Mouse (Mus musculus): ENCODE measurements at regions not wholly inside any gene's neighbourhood (a gene's known extent, or its start where the extent isn't known, plus 50 kb on each side); places are given as distances from the start of the nearest gene placed in this dataset.

GRCm38 (mm10) chr8:98955803-98956202 is 460.5 kb downstream of the Cdh8 start:
- no peaks in the 10 kb centered on the region for H3K4me1 ChIP-seq (ENCODE audit: control insufficient read depth, insufficient read depth, low read length)
- no peaks in the 10 kb centered on the region for H3K36me3 ChIP-seq (ENCODE audit: control insufficient read depth, insufficient read depth, low read length)
- TF ChIP-seq CTCF (IDR thresholded peaks at IDR 0.05; ENCODE audit: low read depth, low read length) (no peak), POLR2A (IDR thresholded peaks at IDR 0.05; ENCODE audit: extremely low read depth, insufficient read depth, low read length) (no peak)
- H3K27ac ChIP-seq (replicated peaks; ENCODE audit: insufficient read depth, low read depth, low read length) = no peak overlapping the region
- 78% methylated on average over 4 of the region's 4 CpGs for WGBS
- H3K9ac ChIP-seq (ENCODE audit: low read depth, low read length) = no peak overlapping the region
- no peak overlapping the region for H3K4me3 ChIP-seq (ENCODE audit: insufficient read depth, low read depth, low read length)
- no peak for DNase-seq (ENCODE audit: extremely low read depth, low read depth, low spot score)
- no peaks in the 10 kb centered on the region for H3K27me3 ChIP-seq (ENCODE audit: control insufficient read depth, insufficient read depth, low read length)
- H3K79me2 ChIP-seq (ENCODE audit: control insufficient read depth, insufficient read depth, low read length) = no peaks in the 10 kb centered on the region

GRCm38 (mm10) chr8:98913159-98913777 is 503.0 kb downstream of the Cdh8 start:
- TF ChIP-seq POLR2A (IDR thresholded peaks at IDR 0.05; ENCODE audit: extremely low read depth, insufficient read depth, low read length) = no peak
- no peak for TF ChIP-seq CTCF (IDR thresholded peaks at IDR 0.05; ENCODE audit: low read depth, low read length)
- H3K79me2 ChIP-seq (ENCODE audit: control insufficient read depth, insufficient read depth, low read length) = no peaks in the 10 kb centered on the region
- H3K27me3 ChIP-seq (ENCODE audit: control insufficient read depth, insufficient read depth, low read length) = no peaks in the 10 kb centered on the region
- H3K36me3 ChIP-seq (ENCODE audit: control insufficient read depth, insufficient read depth, low read length) = no peaks in the 10 kb centered on the region
- no peak overlapping the region for H3K9ac ChIP-seq (ENCODE audit: low read depth, low read length)
- no peaks in the 10 kb centered on the region for H3K4me1 ChIP-seq (ENCODE audit: control insufficient read depth, insufficient read depth, low read length)
- DNase-seq (ENCODE audit: extremely low read depth, low read depth, low spot score) = no peak
- 82% methylated on average over 3 of the region's 3 CpGs for WGBS
- H3K4me3 ChIP-seq (ENCODE audit: insufficient read depth, low read depth, low read length) = no peak overlapping the region
- no peak overlapping the region for H3K27ac ChIP-seq (replicated peaks; ENCODE audit: insufficient read depth, low read depth, low read length)

- Histone ChIP-seq H3K79me2 (ENCODE audit: control insufficient read depth, insufficient read depth, low read length) (no peaks in the 10 kb centered on the region), H3K27ac (replicated peaks; ENCODE audit: insufficient read depth, low read depth, low read length) (no peak overlapping the region), H3K4me1 (ENCODE audit: control insufficient read depth, insufficient read depth, low read length) (no peaks in the 10 kb centered on the region), H3K4me3 (ENCODE audit: insufficient read depth, low read depth, low read length) (no peak overlapping the region), H3K36me3 (ENCODE audit: control insufficient read depth, insufficient read depth, low read length) (no peaks in the 10 kb centered on the region), H3K9ac (ENCODE audit: low read depth, low read length) (no peak overlapping the region), H3K27me3 (ENCODE audit: control insufficient read depth, insufficient read depth, low read length) (no peaks in the 10 kb centered on the region)
- TF ChIP-seq CTCF (IDR thresholded peaks at IDR 0.05; ENCODE audit: low read depth, low read length) (no peak), POLR2A (IDR thresholded peaks at IDR 0.05; ENCODE audit: extremely low read depth, insufficient read depth, low read length) (no peak)
- 84% methylated on average over 4 of the region's 4 CpGs for whole genome bisulfite sequencing
- DNase-seq (ENCODE audit: extremely low read depth, low read depth, low spot score) = no peak
Observed at GRCm38 (mm10) chr8:98893331-98893730, 522.9 kb downstream of the Cdh8 start.

- TF ChIP-seq POLR2A (IDR thresholded peaks at IDR 0.05; ENCODE audit: extremely low read depth, insufficient read depth, low read length) (no peak), CTCF (IDR thresholded peaks at IDR 0.05; ENCODE audit: low read depth, low read length) (no peak)
- Histone ChIP-seq H3K4me1 (ENCODE audit: control insufficient read depth, insufficient read depth, low read length) (no peaks in the 10 kb centered on the region), H3K27ac (replicated peaks; ENCODE audit: insufficient read depth, low read depth, low read length) (no peak overlapping the region), H3K36me3 (ENCODE audit: control insufficient read depth, insufficient read depth, low read length) (no peaks in the 10 kb centered on the region), H3K9ac (ENCODE audit: low read depth, low read length) (no peak overlapping the region), H3K4me3 (ENCODE audit: insufficient read depth, low read depth, low read length) (no peak overlapping the region), H3K27me3 (ENCODE audit: control insufficient read depth, insufficient read depth, low read length) (no peaks in the 10 kb centered on the region), H3K79me2 (ENCODE audit: control insufficient read depth, insufficient read depth, low read length) (no peaks in the 10 kb centered on the region)
- WGBS = 50% methylated on average over 2 of the region's 2 CpGs
- no peak for DNase-seq (ENCODE audit: extremely low read depth, low read depth, low spot score)
Observed at GRCm38 (mm10) chr8:98861664-98862306, 554.5 kb downstream of the Cdh8 start.

GRCm38 (mm10) chr8:98861175-98861574 is 555.1 kb downstream of the Cdh8 start:
- DNase-seq (ENCODE audit: extremely low read depth, low read depth, low spot score) = no peak
- no peak for TF ChIP-seq CTCF (IDR thresholded peaks at IDR 0.05; ENCODE audit: low read depth, low read length)
- TF ChIP-seq POLR2A (IDR thresholded peaks at IDR 0.05; ENCODE audit: extremely low read depth, insufficient read depth, low read length) = no peak

GRCm38 (mm10) chr8:98860416-98860815 is 555.9 kb downstream of the Cdh8 start:
- no peak overlapping the region for H3K4me3 ChIP-seq (ENCODE audit: insufficient read depth, low read depth, low read length)

More at GRCm38 (mm10) chr8:98861175-98861574, 555.1 kb downstream of the Cdh8 start:
- no peaks in the 10 kb centered on the region for H3K4me1 ChIP-seq (ENCODE audit: control insufficient read depth, insufficient read depth, low read length)
- no peak overlapping the region for H3K4me3 ChIP-seq (ENCODE audit: insufficient read depth, low read depth, low read length)
- WGBS = 69% methylated on average over 4 of the region's 4 CpGs
- H3K79me2 ChIP-seq (ENCODE audit: control insufficient read depth, insufficient read depth, low read length) = no peaks in the 10 kb centered on the region
- no peaks in the 10 kb centered on the region for H3K36me3 ChIP-seq (ENCODE audit: control insufficient read depth, insufficient read depth, low read length)
- no peak overlapping the region for H3K27ac ChIP-seq (replicated peaks; ENCODE audit: insufficient read depth, low read depth, low read length)
- no peak overlapping the region for H3K9ac ChIP-seq (ENCODE audit: low read depth, low read length)
- no peaks in the 10 kb centered on the region for H3K27me3 ChIP-seq (ENCODE audit: control insufficient read depth, insufficient read depth, low read length)

More at GRCm38 (mm10) chr8:98860416-98860815, 555.9 kb downstream of the Cdh8 start:
- Histone ChIP-seq H3K9ac (ENCODE audit: low read depth, low read length) (no peak overlapping the region), H3K36me3 (ENCODE audit: control insufficient read depth, insufficient read depth, low read length) (no peaks in the 10 kb centered on the region), H3K4me1 (ENCODE audit: control insufficient read depth, insufficient read depth, low read length) (no peaks in the 10 kb centered on the region), H3K79me2 (ENCODE audit: control insufficient read depth, insufficient read depth, low read length) (no peaks in the 10 kb centered on the region), H3K27ac (replicated peaks; ENCODE audit: insufficient read depth, low read depth, low read length) (no peak overlapping the region), H3K27me3 (ENCODE audit: control insufficient read depth, insufficient read depth, low read length) (no peaks in the 10 kb centered on the region)
- 92% methylated on average over 5 of the region's 5 CpGs for WGBS
- DNase-seq (ENCODE audit: extremely low read depth, low read depth, low spot score) = no peak
- TF ChIP-seq CTCF (IDR thresholded peaks at IDR 0.05; ENCODE audit: low read depth, low read length) (no peak), POLR2A (IDR thresholded peaks at IDR 0.05; ENCODE audit: extremely low read depth, insufficient read depth, low read length) (no peak)
